Mouse (Mus musculus): ENCODE results near the gene Rfesd. TPM values are rescaled to one million over a fixed set of nuclear protein-coding genes. Genes with fewer than 3 reads are reported as not detected.

Gene Rfesd
- total RNA-seq (2021) = 10 to 100 TPM; 15.8 to 16.3 TPM
- long read RNA-seq, experiment 1, transcript Rfesd-203 (4 exons, 1,436 nt) = minor isoform, 7 of 22 reads
- long read RNA-seq, experiment 1, transcript Rfesd-201 (4 exons, 2,807 nt) = major isoform, 13 of 22 reads
- long read RNA-seq, experiment 1, partial matches to known transcripts = 1 of 22 reads
- long read RNA-seq, experiment 1, other reads (novel, unspliced or antisense) = 0 of 22 reads
- long read RNA-seq, experiment 2, transcript Rfesd-203 (4 exons, 1,436 nt) = major isoform, 6 of 12 reads
- long read RNA-seq, experiment 2, partial matches to known transcripts = 0 of 12 reads
- long read RNA-seq, experiment 2, other reads (novel, unspliced or antisense) = 1 of 12 reads

DNA sequence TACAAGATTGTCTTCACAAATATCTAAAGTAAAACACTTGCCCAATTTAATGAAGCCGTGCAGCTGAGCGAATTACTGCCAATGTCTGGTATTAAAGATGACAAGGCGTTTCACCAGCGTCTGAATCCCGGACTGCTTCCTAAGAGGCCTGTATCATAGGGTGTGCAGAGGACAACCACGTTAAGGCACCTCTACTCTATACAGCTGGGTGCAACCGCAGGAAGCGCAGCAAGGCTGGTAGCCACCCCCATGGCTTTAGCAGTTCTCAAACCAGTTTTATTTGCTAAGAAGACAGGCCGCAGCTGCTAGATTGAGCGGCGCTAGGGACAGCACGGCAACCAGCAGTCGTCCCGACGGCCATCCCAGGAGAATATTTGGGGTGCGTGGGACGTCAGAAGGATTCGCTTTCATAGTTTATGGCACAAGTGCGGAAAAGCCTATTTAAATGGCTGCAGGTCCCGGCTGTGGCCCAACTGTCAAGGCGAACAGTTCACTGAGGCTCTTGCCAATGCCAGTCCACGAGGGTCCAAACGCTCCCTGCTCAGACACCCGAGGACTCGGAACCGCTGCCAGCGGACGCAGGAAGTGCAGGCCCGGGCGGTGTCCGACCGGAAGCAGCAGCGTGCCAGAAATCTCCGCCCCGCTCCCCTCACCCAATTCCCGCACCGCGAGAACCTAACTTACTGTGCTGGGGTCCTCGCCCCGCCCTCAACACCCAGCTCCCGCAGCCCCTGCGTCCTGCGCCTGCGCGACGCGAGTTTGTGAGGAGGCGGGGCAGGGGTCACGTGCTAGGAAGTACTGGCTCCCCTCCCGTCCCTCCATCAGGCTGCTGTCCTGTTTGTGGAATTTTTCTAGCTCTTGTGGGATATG lies at the start of gene Rfesd:
TSS of gene Rfesd (minus strand) at position 746 of the 870 bp plus-strand sequence.
- DNase-seq (ENCODE audit: low spot score in 2 of 2) = peak; percentile 96 to 99
- intact Hi-C loops (cut with DNase I) = loop anchor here (1.0 kb wide), 1 partner anchor 75 kb away; the partner anchor contains the start of gene Rhobtb3

- no peak for DNase-seq (ENCODE audit: low spot score in 2 of 2)
- intact Hi-C loops (cut with DNase I) = no loop called here
Measured at GRCm38 (mm10) chr13:76064363-76064945, 45.9 kb upstream of the Rfesd start.

GRCm38 (mm10) chr13:76063548-76063947 lies 45.0 kb upstream of the Rfesd start:
- DNase-seq (ENCODE audit: low spot score in 2 of 2) = no peak
- intact Hi-C loops (cut with DNase I) = no loop called here

- intact Hi-C loops (cut with DNase I) = no loop called here
- no peak for DNase-seq (ENCODE audit: low spot score in 2 of 2)
Measured at GRCm38 (mm10) chr13:76062569-76062968, 44.0 kb upstream of the Rfesd start.

- no peak for DNase-seq (ENCODE audit: low spot score in 2 of 2)
- intact Hi-C loops (cut with DNase I) = no loop called here
Measured at GRCm38 (mm10) chr13:76062126-76062525, 43.6 kb upstream of the Rfesd start.

- DNase-seq (ENCODE audit: low spot score in 2 of 2) = no peak
- intact Hi-C loops (cut with DNase I) = no loop called here
Measured at GRCm38 (mm10) chr13:76059591-76059990, 41.1 kb upstream of the Rfesd start.

DNA sequence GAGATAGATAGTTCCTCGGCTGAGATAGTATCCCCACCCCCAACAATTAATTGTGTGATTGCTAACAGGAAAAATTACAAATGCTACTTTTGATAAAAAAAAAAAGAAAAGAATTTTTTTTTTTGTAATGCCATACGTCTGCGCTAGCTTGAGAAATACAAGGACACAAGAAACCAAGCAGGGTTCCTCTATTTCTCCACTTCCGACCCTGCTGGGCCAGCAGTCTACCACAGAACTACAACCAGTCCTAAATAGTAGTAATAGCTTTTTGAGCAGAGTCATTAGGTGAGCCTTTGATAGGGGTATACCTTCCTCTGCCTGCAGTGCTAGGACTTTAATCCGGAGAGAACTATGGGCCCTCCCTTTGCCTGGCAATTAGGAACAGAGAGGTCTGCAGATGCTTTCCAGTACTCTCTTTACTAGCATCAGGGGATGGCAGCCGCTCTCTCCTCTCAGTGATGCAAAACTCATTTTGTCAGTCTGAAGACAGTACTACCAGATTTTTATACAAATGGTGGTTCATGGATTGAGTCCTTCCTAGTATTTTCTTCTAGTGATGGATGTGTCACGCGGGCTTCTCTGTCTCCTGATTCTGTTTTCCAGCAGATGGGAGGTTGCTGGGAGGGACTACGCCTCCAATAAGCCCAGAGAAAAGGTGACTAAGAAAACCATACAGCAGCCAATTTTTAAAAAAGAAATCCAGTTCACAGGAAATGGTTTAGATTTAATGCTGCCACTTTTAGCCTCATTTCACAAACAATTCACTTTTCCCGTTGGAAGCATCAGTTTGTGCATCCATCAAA lies 38.9 kb upstream of the Rfesd start:
- intact Hi-C loops (cut with DNase I) = no loop called here
- peak; percentile 9 to 30 for DNase-seq (ENCODE audit: low spot score in 2 of 2)

- intact Hi-C loops (cut with DNase I) = no loop called here
- DNase-seq (ENCODE audit: low spot score in 2 of 2) = no peak
Measured at GRCm38 (mm10) chr13:76056896-76057266, 38.4 kb upstream of the Rfesd start, which contains the start of gene Gpr150. Gene Gpr150, minus strand, starts transcription at chr13:76056996.

- intact Hi-C loops (cut with DNase I) = no loop called here
Measured at GRCm38 (mm10) chr13:76056261-76056724, 37.8 kb upstream of the Rfesd start.

DNA sequence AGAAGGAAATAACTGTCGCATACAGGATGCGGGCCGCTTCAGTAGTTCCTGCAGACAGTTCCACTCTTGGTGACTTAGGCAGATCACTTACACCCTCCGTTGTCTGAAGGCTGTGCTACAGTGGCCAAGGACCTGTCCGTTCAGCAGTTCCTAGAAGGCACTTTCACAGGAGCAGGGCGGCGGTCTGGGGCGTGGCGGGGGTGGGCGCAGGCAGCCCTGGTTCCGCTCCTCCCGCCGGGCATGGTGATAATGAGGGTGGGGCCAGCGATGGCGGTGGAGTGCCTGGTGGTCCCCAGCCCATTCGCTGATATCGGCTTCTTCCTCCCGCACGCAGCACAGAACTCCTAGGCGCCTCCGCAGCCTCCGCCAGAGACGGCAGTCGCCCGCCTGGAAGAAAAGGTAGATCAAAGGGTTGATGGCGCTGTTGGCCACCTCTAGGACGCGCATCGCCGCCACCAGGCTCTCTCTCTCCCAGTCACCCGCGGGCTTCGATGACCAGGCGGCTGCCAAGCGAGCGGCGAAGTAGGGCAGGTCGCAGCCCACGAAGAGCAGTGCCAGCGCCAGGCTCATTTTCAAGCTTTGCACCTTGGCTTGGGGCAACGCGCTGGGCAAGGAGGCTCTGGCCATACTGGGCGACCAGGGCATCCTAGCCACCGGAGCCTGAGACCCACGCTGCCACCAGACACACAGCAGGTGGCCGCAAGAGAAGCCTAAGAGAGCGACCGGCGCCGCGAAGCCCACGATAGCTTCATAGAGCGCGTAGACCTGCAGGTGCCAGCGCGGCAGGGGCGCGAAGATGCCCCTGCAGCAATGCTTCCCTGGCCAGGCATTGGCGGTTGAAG lies 37.1 kb upstream of the Rfesd start:
- intact Hi-C loops (cut with DNase I) = no loop called here
- DNase-seq (ENCODE audit: low spot score in 2 of 2) = peak; percentile 5 to 14

More at GRCm38 (mm10) chr13:76056261-76056724, 37.8 kb upstream of the Rfesd start:
- peak; percentile 70 to 71 for DNase-seq (ENCODE audit: low spot score in 2 of 2)

DNA sequence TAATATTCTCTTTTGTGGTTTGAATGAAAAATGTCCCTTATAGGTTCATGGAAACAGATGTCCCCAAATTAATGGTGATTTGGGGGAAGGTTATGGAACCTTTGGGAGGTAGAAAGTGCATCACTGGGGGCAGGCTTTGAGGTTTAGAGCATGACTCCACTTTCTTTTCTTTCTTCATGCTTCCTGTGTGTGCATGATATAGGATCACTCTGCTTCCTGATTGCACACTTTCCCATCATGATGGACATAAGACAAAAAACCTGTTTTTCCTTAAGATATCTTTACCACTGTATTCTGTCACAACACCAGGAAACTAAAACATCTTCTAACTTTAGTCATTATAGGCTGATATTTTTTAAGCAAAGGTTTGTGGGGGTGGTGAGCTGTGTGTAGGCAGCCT lies 26.5 kb upstream of the Rfesd start:
- intact Hi-C loops (cut with DNase I) = no loop called here
- DNase-seq (ENCODE audit: low spot score in 2 of 2) = no peak

DNA sequence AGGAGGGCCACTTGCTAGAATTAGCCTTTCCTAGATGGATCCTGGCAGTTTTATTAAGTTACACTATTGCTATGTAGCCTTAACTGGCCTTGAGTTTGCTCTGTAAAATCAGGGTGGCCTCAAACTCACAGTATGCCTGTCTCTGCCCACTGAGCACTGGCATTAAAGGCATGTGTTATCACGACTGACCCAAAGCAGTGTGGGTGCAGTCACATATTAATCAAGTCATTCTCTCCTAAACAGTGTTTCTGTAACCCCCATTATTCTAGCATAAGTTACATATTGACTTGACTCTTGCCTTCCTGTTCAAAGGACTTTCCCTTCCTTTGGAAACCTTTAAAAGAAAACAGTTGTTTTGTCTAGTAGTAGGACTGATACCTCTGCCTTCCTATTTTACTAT lies 23.9 kb upstream of the Rfesd start:
- intact Hi-C loops (cut with DNase I) = no loop called here
- no peak for DNase-seq (ENCODE audit: low spot score in 2 of 2)

DNA sequence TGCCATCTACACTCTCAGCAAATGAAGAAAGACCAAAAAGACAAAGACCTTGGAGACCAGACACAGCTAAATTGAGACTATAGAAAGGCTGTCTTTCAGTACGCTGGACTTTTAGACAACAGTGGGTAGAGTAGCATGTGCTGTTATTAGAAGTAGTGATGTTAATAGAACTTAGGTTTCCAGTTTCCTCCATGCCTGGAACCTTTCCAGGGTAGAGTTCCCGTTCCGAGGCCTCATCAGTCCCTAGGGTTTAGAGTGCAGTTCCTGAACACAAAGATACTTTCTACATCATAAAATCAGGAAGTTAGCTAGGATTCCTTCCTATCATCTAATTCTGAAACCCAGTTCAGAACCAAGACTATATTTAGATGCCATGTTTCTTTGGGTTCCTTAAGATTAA lies 6.1 kb upstream of the Rfesd start:
- DNase-seq (ENCODE audit: low spot score in 2 of 2) = no peak
- intact Hi-C loops (cut with DNase I) = loop anchor here (5.0 kb wide), 1 partner anchor 227 kb away; no protein-coding TSS in a partner anchor

GRCm38 (mm10) chr13:76021782-76022181 lies 3.3 kb upstream of the Rfesd start:
- intact Hi-C loops (cut with DNase I) = loop anchor here (2.0 to 5.0 kb wide), 2 partner anchors 224 to 795 kb away; no protein-coding TSS in a partner anchor
- DNase-seq (ENCODE audit: low spot score in 2 of 2) = peak; percentile 30 to 52

DNA sequence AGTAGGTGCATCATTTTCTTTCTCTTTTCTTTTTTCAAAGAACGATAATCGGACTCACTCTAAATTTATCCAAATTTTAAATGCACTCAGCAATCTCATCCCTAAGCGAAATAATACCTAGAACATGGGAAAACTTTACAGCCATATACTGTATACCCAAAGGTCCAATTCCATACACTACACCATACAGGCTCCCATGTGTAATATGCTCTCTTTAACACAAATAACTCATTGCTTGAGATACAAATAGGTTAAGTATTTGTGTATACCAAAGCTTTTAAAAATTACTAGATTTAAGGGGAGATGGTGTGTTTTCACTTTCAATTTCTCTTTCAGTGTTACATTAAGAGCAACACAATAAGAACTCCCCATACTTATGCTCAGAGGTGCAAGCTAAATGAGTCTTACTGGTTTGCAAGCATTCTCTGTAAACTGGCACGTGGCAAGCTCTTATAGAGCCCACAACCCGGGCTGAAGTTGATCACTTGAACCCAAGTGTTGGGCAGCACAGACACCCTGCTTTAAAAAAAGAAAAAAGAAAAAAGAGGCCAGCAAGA lies 403 bp upstream of the Rfesd start:
- intact Hi-C loops (cut with DNase I) = loop anchor here (1.0 kb wide), 1 partner anchor 76 kb away; the partner anchor contains the start of gene Rhobtb3
- no peak for DNase-seq (ENCODE audit: low spot score in 2 of 2)

- DNase-seq (ENCODE audit: low spot score in 2 of 2) = no peak
- intact Hi-C loops (cut with DNase I) = no loop called here
Measured at GRCm38 (mm10) chr13:76017465-76017864, 1.1 kb downstream of the Rfesd start.

- intact Hi-C loops (cut with DNase I) = no loop called here
- no peak for DNase-seq (ENCODE audit: low spot score in 2 of 2)
Measured at GRCm38 (mm10) chr13:76014511-76014910, 4.0 kb downstream of the Rfesd start.

DNA sequence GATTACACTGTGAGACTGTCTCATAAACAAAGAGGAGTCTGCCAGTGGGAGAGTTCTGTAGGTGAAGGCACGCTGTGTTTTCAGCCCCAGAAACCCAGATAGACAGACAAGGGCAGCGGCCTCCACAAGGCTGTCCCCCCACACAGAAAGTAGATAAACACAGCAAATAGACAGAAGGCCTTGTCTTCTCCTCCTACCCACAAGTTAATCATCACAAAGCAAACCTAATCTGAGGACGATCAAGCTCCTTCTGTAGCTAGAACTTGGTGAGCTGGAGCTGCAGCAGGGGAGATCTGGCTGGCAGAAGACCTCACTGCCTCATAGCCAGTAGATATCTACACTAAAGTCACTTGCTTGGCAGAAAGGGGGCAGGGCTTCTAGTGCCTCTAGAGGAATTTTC lies 15.2 kb downstream of the Rfesd start:
- DNase-seq (ENCODE audit: low spot score in 2 of 2) = no peak
- intact Hi-C loops (cut with DNase I) = no loop called here

Data from left cerebral cortex, postnatal 14 days (tissue).